In the genomic region with DNA sequence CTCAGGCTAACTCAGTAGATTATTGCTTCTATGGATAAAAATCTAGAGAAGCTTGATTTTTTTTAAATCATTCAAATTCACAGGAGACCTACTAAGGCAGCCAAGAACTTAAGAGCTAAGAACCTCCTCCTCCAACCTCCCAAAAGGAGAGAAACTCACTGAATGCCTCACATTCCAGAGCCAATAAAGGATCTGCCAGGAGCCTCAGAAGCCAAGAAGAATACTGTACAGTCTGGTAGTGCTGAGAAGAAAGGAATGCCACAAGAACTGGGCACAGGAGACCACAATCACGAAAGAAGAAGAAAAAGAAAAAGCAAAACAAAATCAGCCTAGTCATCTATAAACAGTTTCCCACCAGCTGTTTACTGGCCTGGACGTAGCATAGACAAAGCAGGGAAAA, we compare ENCODE assay signal across 24 mouse cellular contexts. TPM values are rescaled to one million over a fixed set of nuclear protein-coding genes. Genes with fewer than 3 reads are reported as not detected.
DNase-seq lines count a peak whose midpoint lies in the region; ATAC-seq and TF ChIP-seq lines count a peak whose summit lies in the region.
"Had no signal": no experiment of that assay in that cellular context is flagged by ENCODE, and none has a peak within 500 bp of the region (broad histone marks: within the 10 kb centered on the region; RNA-seq: fewer than 3 reads in every experiment).

No protein-coding gene starts in this region.

- WGBS in lung, embryonic 14.5 days, result 51% methylated on average over 2 of the region's 2 CpGs

- no peaks in the 10 kb centered on the region for H3K4me1 ChIP-seq in lung, embryonic 14.5 days (ENCODE audit: insufficient read depth)
- H3K4me1 ChIP-seq: kidney, embryonic 15.5 days had no signal

- H3K36me3 ChIP-seq in lung, embryonic 14.5 days (ENCODE audit: insufficient read depth), result no peaks in the 10 kb centered on the region
- H3K36me3 ChIP-seq: hindbrain, embryonic 13.5 days; kidney, embryonic 15.5 days had no signal

- H3K9me3 ChIP-seq in lung, embryonic 14.5 days (ENCODE audit: low read depth, low read length), result no peaks in the 10 kb centered on the region; the same call in 1 of the 2 replicates
- H3K9me3 ChIP-seq: hindbrain, embryonic 13.5 days; kidney, embryonic 15.5 days had no signal

- DNase-seq in adrenal gland, postnatal 14 days, result peak; percentile 15
- no peak for DNase-seq in adrenal gland, postnatal 10 days
- peak; percentile 19 for DNase-seq in lung, embryonic 14.5 days
- no peak for DNase-seq in lung, postnatal 25 days (ENCODE audit: low spot score)
- peak; percentile 82 for DNase-seq in fibroblast of lung, adult 2 months (ENCODE audit: low read depth)
- no peak for DNase-seq in urinary bladder, postnatal 36 days (ENCODE audit: low spot score in 2 of 2)
- DNase-seq in lung, adult 18-20 months, result no peak
- no peak for DNase-seq in ovary, adult 18-20 months (ENCODE audit: low spot score)
- DNase-seq: adrenal gland, adult 8-10 months; cerebellum, postnatal 10 days; gastrocnemius, postnatal 36 days; kidney, adult 11 months; kidney, postnatal 4 days; lung, postnatal 10 days; thymus, adult 2 months; thymus, postnatal 4 days had no signal

- no peak overlapping the region for H3K27ac ChIP-seq in lung, embryonic 14.5 days (ENCODE audit: low read depth)
- H3K27ac ChIP-seq: hindbrain, embryonic 13.5 days; kidney, embryonic 15.5 days; stomach, postnatal 0 days had no signal

- H3K9ac ChIP-seq in lung, embryonic 14.5 days, result no peak overlapping the region
- H3K9ac ChIP-seq: hindbrain, embryonic 13.5 days; kidney, embryonic 15.5 days had no signal

- H3K4me3 ChIP-seq in lung, embryonic 14.5 days (ENCODE audit: low read depth, low read length), result no peak overlapping the region
- H3K4me3 ChIP-seq: hindbrain, embryonic 13.5 days; kidney, embryonic 15.5 days had no signal

- TF ChIP-seq CTCF in lung, embryonic 14.5 days (IDR thresholded peaks at IDR 0.05; ENCODE audit: low read depth), result no peak

- H3K27me3 ChIP-seq in lung, embryonic 14.5 days (ENCODE audit: insufficient read depth, low read length), result no peaks in the 10 kb centered on the region
- H3K27me3 ChIP-seq: hindbrain, embryonic 13.5 days; kidney, embryonic 15.5 days had no signal

- no peak for ATAC-seq in lung, embryonic 14.5 days (ENCODE audit: insufficient read depth)

- H3K4me2 ChIP-seq in lung, embryonic 14.5 days, result no peak overlapping the region
- H3K4me2 ChIP-seq: hindbrain, embryonic 13.5 days; kidney, embryonic 15.5 days; midbrain, embryonic 11.5 days had no signal

RNA-seq across cellular contexts. Expression of a gene that starts 12.7 kb away (rescaled TPM):
- total RNA-seq in adrenal gland, postnatal 14 days (2021), result 0.26 TPM in 2 replicates
- total RNA-seq in adrenal gland, postnatal 10 days (2021), result under 1 TPM; 0.24 to 0.48 TPM
- 0.58 and 1.4 TPM in 2 replicates for polyA plus RNA-seq in lung, embryonic 14.5 days (2014; fragmentation: Nextera tagmentation; extraction: Ambion mirVana)
- total RNA-seq: heart, postnatal 25 days; liver, adult 2 months; megakaryocyte progenitor cell, adult 5-6 weeks had no signal
- polyA plus RNA-seq: liver, adult 2 months; liver, embryonic 16.5 days had no signal

Comparison
In these comparisons a context has a peak if more than half of its experiments do, and no peak if none do; other contexts are left out.
1. DNase-seq: peak in adrenal gland, postnatal 14 days (single experiment), lung, embryonic 14.5 days (single experiment) and fibroblast of lung, adult 2 months (single experiment); none in adrenal gland, postnatal 10 days (single experiment), lung, postnatal 25 days (single experiment), urinary bladder, postnatal 36 days (0 of 2), lung, adult 18-20 months (0 of 2) and ovary, adult 18-20 months (single experiment).